Mouse (Mus musculus): Measurements from ENCODE around the gene Wfdc15b.

Wfdc15b gene

DNA sequence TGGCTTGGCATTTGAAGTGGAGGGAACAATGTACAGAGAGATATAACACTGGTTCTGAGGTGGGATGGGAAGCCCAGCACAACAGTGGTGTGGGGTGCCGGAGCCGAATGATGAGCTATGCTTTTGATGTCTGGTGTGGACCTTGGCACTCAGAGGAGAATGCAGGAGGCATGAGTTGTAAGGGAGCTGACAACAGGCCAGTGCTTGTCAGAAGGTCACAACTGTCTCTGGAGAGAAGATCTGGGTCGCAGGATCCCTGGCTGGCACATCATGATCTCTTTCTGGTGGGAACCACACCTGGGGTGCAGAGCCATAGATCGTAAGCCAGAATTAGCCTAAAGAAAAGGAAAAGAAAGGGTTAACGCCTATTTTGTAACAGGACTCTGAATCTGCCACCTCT is 43.6 kb downstream of the Wfdc15b start:
- DNase-seq (ENCODE audit: low spot score): no peak

DNA sequence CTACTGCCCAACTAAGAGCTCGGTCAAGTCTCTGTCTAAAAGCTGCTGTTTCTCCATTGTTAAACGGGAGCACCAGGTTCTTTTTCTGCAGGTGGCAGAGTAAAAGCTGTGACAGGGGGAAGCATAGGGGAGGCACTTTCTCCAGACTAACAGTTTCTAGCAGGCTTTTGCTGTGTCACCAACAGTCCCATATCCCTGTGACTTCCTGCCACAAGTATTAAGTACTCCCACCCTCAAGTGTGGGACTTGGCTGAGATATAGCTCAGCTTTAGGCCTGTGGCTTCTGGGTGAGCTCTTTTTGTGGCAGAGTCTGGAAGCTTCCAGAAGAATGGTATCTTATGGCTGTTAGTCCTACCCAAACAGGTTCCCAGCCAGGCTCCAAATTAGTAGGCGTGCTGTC is 45.6 kb downstream of the Wfdc15b start:
- DNase-seq (ENCODE audit: low spot score): no peak

- no peak for DNase-seq (ENCODE audit: low spot score)
Measured at GRCm38 (mm10) chr2:164174649-164175395, 46.6 kb downstream of the Wfdc15b start.

GRCm38 (mm10) chr2:164173394-164173793 is 48.1 kb downstream of the Wfdc15b start:
- DNase-seq (ENCODE audit: low spot score): no peak

- no peak for DNase-seq (ENCODE audit: low spot score)
Measured at GRCm38 (mm10) chr2:164170902-164171301, 50.6 kb downstream of the Wfdc15b start, which contains the start of gene Kcns1. TSS of gene Kcns1 (minus strand) at chr2:164171113.

- no peak for DNase-seq (ENCODE audit: low spot score)
Measured at GRCm38 (mm10) chr2:164170326-164170725, 51.1 kb downstream of the Wfdc15b start.

DNA sequence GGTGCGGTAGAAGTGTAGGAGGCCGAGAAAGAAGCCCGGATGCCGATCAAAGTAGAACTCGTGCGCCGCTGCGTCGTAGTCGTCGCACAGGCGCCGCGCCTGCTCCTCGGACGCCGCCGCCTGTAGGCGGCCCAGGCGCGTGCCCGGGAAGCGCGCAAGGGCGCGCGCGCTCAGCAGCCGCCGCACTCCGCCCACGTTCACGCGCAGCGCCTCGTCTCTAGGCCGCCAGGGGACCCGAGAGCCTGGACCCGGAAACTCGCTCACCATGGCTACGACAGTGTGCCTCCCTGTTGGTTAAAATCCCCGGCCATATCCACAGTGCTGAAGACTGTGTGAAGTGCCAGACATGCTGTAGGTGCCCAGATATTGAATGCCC is 52.9 kb downstream of the Wfdc15b start:
- DNase-seq (ENCODE audit: low spot score): no peak

DNA sequence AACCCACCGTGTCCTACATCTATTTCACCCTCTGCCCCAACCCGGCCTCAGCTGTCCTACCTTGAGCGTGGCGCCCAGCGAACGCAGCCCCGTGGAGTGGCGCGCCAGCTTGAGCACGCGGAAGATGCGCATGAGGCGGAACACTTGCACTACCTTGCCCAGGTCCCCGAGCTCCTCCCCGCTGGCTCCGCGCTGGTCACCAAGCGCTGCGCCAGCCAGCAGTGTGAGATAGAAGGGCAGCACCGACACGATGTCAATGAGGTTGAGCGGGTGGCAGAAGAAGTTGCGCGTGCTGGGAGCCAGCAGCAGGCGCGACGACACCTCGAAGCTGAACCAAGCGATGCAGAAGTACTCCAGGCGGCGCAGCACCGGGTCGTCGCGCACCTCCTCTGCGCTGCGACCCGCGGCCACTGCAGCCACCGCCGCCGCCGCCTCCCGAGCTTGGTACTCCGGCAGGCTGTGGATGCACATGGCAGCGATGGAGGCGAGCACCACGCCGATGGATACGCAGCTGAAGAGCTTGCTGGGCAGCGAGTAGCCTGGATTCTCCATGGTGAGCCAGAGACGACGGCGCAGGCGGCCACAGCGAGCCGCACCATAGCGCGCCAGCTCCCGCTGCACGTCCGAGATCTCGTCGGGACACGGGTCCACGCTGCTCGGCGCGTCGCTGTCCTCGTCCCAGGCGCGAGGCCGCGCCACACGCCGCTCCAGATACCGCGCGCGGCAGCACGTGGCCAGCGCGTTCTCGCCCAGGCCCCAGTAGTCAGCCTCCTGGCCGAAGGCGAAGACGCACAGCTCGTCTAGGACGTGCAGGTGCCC is 53.5 kb downstream of the Wfdc15b start:
- DNase-seq (ENCODE audit: low spot score): no peak

DNA sequence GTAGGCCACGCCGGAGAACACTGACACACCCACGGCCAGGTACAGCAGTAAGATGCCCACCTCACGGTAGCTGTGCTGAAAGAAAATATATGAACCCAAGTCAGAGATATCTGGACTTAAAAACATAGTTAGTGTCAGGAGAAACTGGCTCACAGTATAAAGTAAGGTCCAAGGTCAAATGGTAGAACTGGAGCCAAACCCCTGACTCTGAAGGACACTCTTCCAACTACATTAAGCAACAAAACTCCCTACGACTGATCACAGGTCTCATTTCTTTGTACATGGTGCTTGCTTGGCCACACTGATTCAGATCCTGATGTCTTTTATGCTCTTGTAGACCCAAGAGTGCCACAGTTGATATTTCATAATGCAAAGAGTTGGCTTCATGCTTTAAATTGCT is 56.5 kb downstream of the Wfdc15b start:
- no peak for DNase-seq (ENCODE audit: low spot score)

Data from ovary, postnatal 14 days (tissue).